Mouse (Mus musculus) small intestine, adult 2 months (tissue): ENCODE measurements around the gene Calr.
A peak's percentile ranks its signal among the peaks of the same experiment; 100 is the strongest.

Experiments used
- CTCF ChIP-seq: fragments of 200-500 bp; IDR thresholded peaks from 2 replicates; pipeline ENCODE4 v1.5.1; 2012; ENCODE audit warnings: low read depth, mild to moderate bottlenecking, control low read depth, inconsistent platforms, low read length, moderate library complexity, mixed read lengths; ENCODE audit not compliant: insufficient replicate concordance, insufficient read length; ENCODE audit errors: extremely low read depth
- POLR2A ChIP-seq: fragments of 200-500 bp; IDR thresholded peaks from 2 replicates; pipeline ENCODE4 v1.6.1; 2012; ENCODE audit warnings: low read depth, mild to moderate bottlenecking, control low read depth, inconsistent platforms, low read length, moderate library complexity

- TF ChIP-seq POLR2A (peak; percentile 80; the same call in 1 of the 2 replicates), CTCF (no peak)
Observed at GRCm38 (mm10) chr8:84832034-84832717, 14.6 kb downstream of the Calr start.
